In the genomic region with DNA sequence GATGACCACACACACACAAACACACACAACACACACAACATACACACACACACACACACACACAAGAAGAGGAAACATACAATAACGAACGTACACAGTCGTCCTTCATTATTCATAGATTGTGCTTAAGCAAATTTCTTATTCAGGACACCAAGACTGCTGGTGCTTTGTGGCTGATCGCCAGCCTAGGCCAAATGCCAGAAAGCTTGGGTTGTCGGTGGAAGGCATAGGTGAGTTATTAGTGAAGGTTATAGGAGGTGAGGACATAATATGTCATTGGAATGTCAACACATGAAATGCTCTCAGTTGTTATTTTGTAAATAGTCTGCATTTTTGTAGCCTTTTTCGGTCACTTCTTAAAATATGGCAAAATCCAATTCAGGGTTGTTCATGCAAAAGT, we compare ENCODE assay signal across 19 mouse cellular contexts. TPM values are rescaled to one million over a fixed set of nuclear protein-coding genes. Genes with fewer than 3 reads are reported as not detected.
DNase-seq lines count a peak whose midpoint lies in the region; ATAC-seq and TF ChIP-seq lines count a peak whose summit lies in the region.
"Had no signal": no experiment of that assay in that cellular context is flagged by ENCODE, and none has a peak within 500 bp of the region (broad histone marks: within the 10 kb centered on the region; RNA-seq: fewer than 3 reads in every experiment).

No protein-coding gene starts in this region.

- no peak for ATAC-seq in midbrain, postnatal 0 days (ENCODE audit: low FRiP score)
- no peak for ATAC-seq in midbrain, embryonic 13.5 days
- ATAC-seq: forebrain, embryonic 15.5 days had no signal

- H3K27me3 ChIP-seq in heart, embryonic 10.5 days (ENCODE audit: insufficient read depth, poor library complexity, severe bottlenecking): no peaks in the 10 kb centered on the region
- no peaks in the 10 kb centered on the region for H3K27me3 ChIP-seq in midbrain, postnatal 0 days (ENCODE audit: insufficient read depth, low read length)
- H3K27me3 ChIP-seq in midbrain, embryonic 13.5 days: no peaks in the 10 kb centered on the region
- H3K27me3 ChIP-seq: forebrain, embryonic 15.5 days; heart, embryonic 12.5 days; hindbrain, embryonic 12.5 days; limb, embryonic 12.5 days; lung, embryonic 15.5 days; megakaryocyte, embryonic 14.5 days had no signal

- no peaks in the 10 kb centered on the region for H3K4me1 ChIP-seq in heart, embryonic 10.5 days
- no peaks in the 10 kb centered on the region for H3K4me1 ChIP-seq in midbrain, postnatal 0 days (ENCODE audit: insufficient read depth, low read length)
- no peaks in the 10 kb centered on the region for H3K4me1 ChIP-seq in midbrain, embryonic 13.5 days (replicated peaks)
- H3K4me1 ChIP-seq: forebrain, embryonic 15.5 days; heart, embryonic 12.5 days; hindbrain, embryonic 12.5 days; limb, embryonic 12.5 days; lung, embryonic 15.5 days; megakaryocyte, embryonic 14.5 days had no signal

- H3K4me2 ChIP-seq in midbrain, postnatal 0 days (ENCODE audit: low read depth, low read length, poor library complexity, severe bottlenecking): no peak overlapping the region
- no peak overlapping the region for H3K4me2 ChIP-seq in midbrain, embryonic 13.5 days (replicated peaks)
- H3K4me2 ChIP-seq: forebrain, embryonic 15.5 days; heart, embryonic 12.5 days; hindbrain, embryonic 12.5 days; limb, embryonic 12.5 days; lung, embryonic 15.5 days had no signal

- H3K27ac ChIP-seq in heart, embryonic 10.5 days: no peak overlapping the region
- H3K27ac ChIP-seq in midbrain, postnatal 0 days (ENCODE audit: low read depth, low read length): no peak overlapping the region
- H3K27ac ChIP-seq in midbrain, embryonic 13.5 days: no peak overlapping the region
- H3K27ac ChIP-seq: forebrain, embryonic 15.5 days; hindbrain, embryonic 12.5 days; limb, embryonic 12.5 days; lung, embryonic 15.5 days had no signal

- no peaks in the 10 kb centered on the region for H3K9me3 ChIP-seq in heart, embryonic 10.5 days
- no peaks in the 10 kb centered on the region for H3K9me3 ChIP-seq in midbrain, postnatal 0 days (ENCODE audit: low read length)
- H3K9me3 ChIP-seq in midbrain, embryonic 13.5 days: no peaks in the 10 kb centered on the region
- H3K9me3 ChIP-seq: forebrain, embryonic 15.5 days; heart, embryonic 12.5 days; hindbrain, embryonic 12.5 days; limb, embryonic 12.5 days; lung, embryonic 15.5 days had no signal

- H3K9ac ChIP-seq in midbrain, postnatal 0 days (replicated peaks; ENCODE audit: low read length, poor library complexity, severe bottlenecking): no peak overlapping the region
- H3K9ac ChIP-seq in midbrain, embryonic 13.5 days (replicated peaks): no peak overlapping the region
- H3K9ac ChIP-seq: forebrain, embryonic 15.5 days; heart, embryonic 12.5 days; hindbrain, embryonic 12.5 days; limb, embryonic 12.5 days; lung, embryonic 15.5 days had no signal

- H3K4me3 ChIP-seq in heart, embryonic 10.5 days: no peak overlapping the region
- no peak overlapping the region for H3K4me3 ChIP-seq in midbrain, postnatal 0 days (ENCODE audit: low read depth, low read length)
- H3K4me3 ChIP-seq in midbrain, embryonic 13.5 days (replicated peaks): no peak overlapping the region
- H3K4me3 ChIP-seq: forebrain, embryonic 15.5 days; heart, embryonic 12.5 days; hindbrain, embryonic 12.5 days; limb, embryonic 12.5 days; lung, embryonic 15.5 days; megakaryocyte, embryonic 14.5 days had no signal

- WGBS in heart, embryonic 10.5 days: 90% methylated on average over 6 of the region's 6 CpGs
- WGBS in midbrain, postnatal 0 days: 84% methylated on average over 6 of the region's 6 CpGs
- WGBS in midbrain, embryonic 13.5 days: 89% methylated on average over 6 of the region's 6 CpGs

- no peaks in the 10 kb centered on the region for H3K36me3 ChIP-seq in heart, embryonic 10.5 days
- no peaks in the 10 kb centered on the region for H3K36me3 ChIP-seq in midbrain, postnatal 0 days (ENCODE audit: insufficient read depth, low read length)
- H3K36me3 ChIP-seq in midbrain, embryonic 13.5 days: no peaks in the 10 kb centered on the region
- H3K36me3 ChIP-seq: forebrain, embryonic 15.5 days; heart, embryonic 12.5 days; hindbrain, embryonic 12.5 days; limb, embryonic 12.5 days; lung, embryonic 15.5 days had no signal

- peak; percentile 58 for DNase-seq in adrenal gland, postnatal 14 days
- no peak for DNase-seq in adrenal gland, adult 18-20 months (ENCODE audit: low spot score in 2 of 2)
- peak; percentile 49 for DNase-seq in heart, postnatal 4 days
- no peak for DNase-seq in heart, embryonic 10.5 days (ENCODE audit: low spot score)
- DNase-seq in midbrain, postnatal 0 days (ENCODE audit: low spot score): peak; percentile 7
- DNase-seq in kidney, postnatal 36 days: peak; percentile 11 to 75
- no peak for DNase-seq in layer of hippocampus, postnatal 25 days (ENCODE audit: extremely low spot score in 1 of 2, low spot score in 1 of 2)
- DNase-seq: thymus, adult 18-20 months had no signal

- no peak for TF ChIP-seq CTCF in midbrain, postnatal 0 days (IDR thresholded peaks at IDR 0.05)

RNA-seq across cellular contexts. Expression of a gene that starts 3.6 kb away (rescaled TPM):
- total RNA-seq in adrenal gland, postnatal 14 days (2021): 3.4 and 53.0 TPM in 2 replicates
- under 1 TPM; 0.20 to 0.61 TPM for total RNA-seq in adrenal gland, adult 18-20 months (2021)
- not detected for total RNA-seq in heart, postnatal 4 days (2021)
- polyA plus RNA-seq in heart, embryonic 10.5 days (2016; fragmentation: Nextera tagmentation; extraction: Ambion mirVana): not detected in 2 replicates
- not detected in 2 replicates for total RNA-seq in midbrain, postnatal 0 days (2014; rRNA removed)
- polyA plus RNA-seq in midbrain, postnatal 0 days (2015; fragmentation: Nextera tagmentation; extraction: Ambion mirVana): not detected in 2 replicates
- polyA plus RNA-seq in midbrain, embryonic 13.5 days (2015; fragmentation: Nextera tagmentation; extraction: Ambion mirVana): not detected in 2 replicates
- under 1 TPM; 0.17 to 0.35 TPM for total RNA-seq in layer of hippocampus, postnatal 25 days (2021)
- total RNA-seq: monocyte, adult 5-6 weeks had no signal
- polyA plus RNA-seq: embryonic facial prominence, embryonic 14.5 days; forebrain, embryonic 15.5 days; heart, embryonic 12.5 days; hindbrain, embryonic 12.5 days; large intestine, adult 2 months; limb, embryonic 12.5 days; lung, embryonic 15.5 days; neural tube, embryonic 14.5 days had no signal

Comparison
In these comparisons a context has a peak if more than half of its experiments do, and no peak if none do; other contexts are left out.
1. DNase-seq: peak in adrenal gland, postnatal 14 days (single experiment), heart, postnatal 4 days (single experiment), midbrain, postnatal 0 days (single experiment) and kidney, postnatal 36 days (2 of 2); none in adrenal gland, adult 18-20 months (0 of 2), heart, embryonic 10.5 days (single experiment) and layer of hippocampus, postnatal 25 days (0 of 2).